Mouse (Mus musculus) kidney, postnatal 0 days (tissue): ENCODE results near the gene Zfyve28. TPM values are rescaled to one million over a fixed set of nuclear protein-coding genes. Genes with fewer than 3 reads are reported as not detected.
A peak's percentile ranks its signal among the peaks of the same experiment; 100 is the strongest.

Source experiments
- ATAC-seq: fragments of 200-750 bp; cut with Nextera tagmentation; replicated peaks from 2 replicates; pipeline ENCODE4 v1.8.0; 2017; ENCODE audit warnings: low read depth, moderate number of reproducible peaks, moderate TSS enrichment, moderate library complexity; ENCODE audit not compliant: low FRiP score
- DNase-seq: peaks from one replicate; pipeline ENCODE4 v3.0.0-alpha.2; 2016; ENCODE audit warnings: low spot score
- H3K27ac ChIP-seq: fragments of 300-500 bp; sonication (generic); 2 replicates; pipeline ENCODE4 v1.5.1; 2014; ENCODE audit warnings: mild to moderate bottlenecking
- H3K27me3 ChIP-seq: fragments of 300-500 bp; sonication (generic); 2 replicates; pipeline ENCODE4 v1.6.1; 2014; ENCODE audit warnings: low read length, mixed read lengths; ENCODE audit not compliant: insufficient read depth
- H3K36me3 ChIP-seq: fragments of 300-500 bp; sonication (generic); 2 replicates; pipeline ENCODE4 v1.6.1; 2014; ENCODE audit warnings: low read length, mixed read lengths; ENCODE audit not compliant: insufficient read depth
- H3K4me1 ChIP-seq: fragments of 300-500 bp; sonication (generic); replicated peaks from 2 replicates; pipeline ENCODE4 v1.6.1; 2014; ENCODE audit warnings: antibody characterized with exemption, low read length, mixed read lengths; ENCODE audit not compliant: insufficient read depth
- H3K4me2 ChIP-seq: fragments of 300-500 bp; sonication (generic); 2 replicates; pipeline ENCODE4 v1.6.1; 2014; ENCODE audit warnings: mild to moderate bottlenecking, low read length, moderate library complexity, mixed read lengths
- H3K4me3 ChIP-seq: fragments of 300-500 bp; sonication (generic); replicated peaks from 2 replicates; pipeline ENCODE4 v1.5.1; 2014; ENCODE audit warnings: low read depth, low read length
- H3K9ac ChIP-seq: fragments of 300-500 bp; sonication (generic); 2 replicates; pipeline ENCODE4 v1.6.1; 2014; ENCODE audit warnings: low read depth, low read length
- H3K9me3 ChIP-seq: fragments of 300-500 bp; sonication (generic); replicated peaks from 2 replicates; pipeline ENCODE4 v1.6.1; 2016; ENCODE audit warnings: low read length, inconsistent platforms, mixed read lengths
- CTCF ChIP-seq: IDR thresholded peaks from 2 replicates; pipeline ENCODE4 v1.5.1; 2016; ENCODE audit warnings: antibody characterized with exemption, low read depth, mild to moderate bottlenecking, moderate library complexity
- WGBS: fragments of 180-500 bp; shearing (Covaris S2); extraction: QIAGEN DNeasy Blood & Tissue Kit; methylation state at CpG from one replicate; pipeline ENCODE4 v1.1.7; 2014; 5-methylcytosine and 5-hydroxymethylcytosine counted together
- polyA plus RNA-seq: library from polyadenylated mRNA; unstranded; fragments of >200 nt; fragmentation: Nextera tagmentation; extraction: Ambion mirVana; gene quantifications from 2 replicates; pipeline ENCODE4 v1.2.1, GENCODE M21; 2015

Zfyve28 gene
- polyA plus RNA-seq, 1 experiment from 2014 or later: 0.14 TPM

DNA sequence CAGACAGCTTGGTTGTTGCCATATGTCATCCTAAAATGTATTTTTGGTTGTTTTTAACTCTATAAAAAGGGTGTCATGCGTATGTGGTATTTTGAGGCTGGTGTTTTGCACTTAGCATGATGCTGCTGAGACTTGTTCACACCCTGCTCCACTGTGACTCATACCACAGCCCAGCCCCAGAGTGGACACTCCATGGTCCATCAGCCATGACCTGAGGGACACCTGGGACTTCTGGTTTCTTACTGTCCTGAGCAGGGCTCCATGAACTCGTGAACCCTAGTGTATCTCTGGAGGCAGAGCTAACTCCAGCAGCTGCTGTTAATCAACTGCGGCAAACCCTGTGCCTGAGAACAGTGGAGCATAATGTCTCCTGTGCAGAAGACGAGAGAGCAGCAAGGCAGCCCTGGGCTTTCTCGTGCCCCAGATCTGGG is 15.0 kb downstream of the Zfyve28 start:
- WGBS: 48% methylated on average over 5 of the region's 5 CpGs

DNA sequence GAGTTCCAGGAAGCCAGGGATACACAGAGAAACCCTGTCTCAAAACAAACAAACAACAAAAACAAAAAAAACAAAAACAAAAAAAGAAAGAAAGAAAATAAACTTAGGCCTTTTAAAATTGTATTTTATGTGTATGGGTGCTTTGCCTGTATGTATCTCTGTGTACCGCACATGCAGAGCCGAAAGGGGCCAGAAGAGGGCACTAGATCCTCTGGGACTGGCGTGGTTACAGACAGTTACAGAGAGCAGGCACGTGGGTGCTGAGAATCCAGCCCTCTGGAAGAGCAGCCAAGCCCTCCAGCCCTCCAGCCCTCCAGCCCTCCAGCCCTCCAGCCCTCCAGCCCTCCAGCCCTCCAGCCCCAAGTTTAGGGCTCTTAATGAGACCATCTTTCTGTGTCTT is 16.5 kb downstream of the Zfyve28 start:
- TF ChIP-seq CTCF: peak; percentile 64
- no peaks in the 10 kb centered on the region for H3K4me1 ChIP-seq
- 23% methylated on average over 4 of the region's 4 CpGs for WGBS
- no peak overlapping the region for H3K27ac ChIP-seq
- H3K9ac ChIP-seq: no peak overlapping the region
- no peak for DNase-seq
- no peak overlapping the region for H3K4me2 ChIP-seq
- H3K36me3 ChIP-seq: no peaks in the 10 kb centered on the region
- no peak for ATAC-seq
- H3K4me3 ChIP-seq: no peak overlapping the region
- H3K9me3 ChIP-seq: no peaks in the 10 kb centered on the region
- H3K27me3 ChIP-seq: no peaks in the 10 kb centered on the region

More for the DNA sequence above, 15.0 kb downstream of the Zfyve28 start:
- H3K27ac ChIP-seq: no peak overlapping the region
- DNase-seq (no peak), ATAC-seq (0 out of 2 replicates have a peak, but pooled peaks have one; percentile 43)
- H3K36me3 ChIP-seq: no peaks in the 10 kb centered on the region
- H3K4me2 ChIP-seq: no peak overlapping the region
- H3K9ac ChIP-seq: no peak overlapping the region
- TF ChIP-seq CTCF: no peak
- H3K4me3 ChIP-seq: no peak overlapping the region
- H3K4me1 ChIP-seq: no peaks in the 10 kb centered on the region
- H3K9me3 ChIP-seq: no peaks in the 10 kb centered on the region
- no peaks in the 10 kb centered on the region for H3K27me3 ChIP-seq

DNA sequence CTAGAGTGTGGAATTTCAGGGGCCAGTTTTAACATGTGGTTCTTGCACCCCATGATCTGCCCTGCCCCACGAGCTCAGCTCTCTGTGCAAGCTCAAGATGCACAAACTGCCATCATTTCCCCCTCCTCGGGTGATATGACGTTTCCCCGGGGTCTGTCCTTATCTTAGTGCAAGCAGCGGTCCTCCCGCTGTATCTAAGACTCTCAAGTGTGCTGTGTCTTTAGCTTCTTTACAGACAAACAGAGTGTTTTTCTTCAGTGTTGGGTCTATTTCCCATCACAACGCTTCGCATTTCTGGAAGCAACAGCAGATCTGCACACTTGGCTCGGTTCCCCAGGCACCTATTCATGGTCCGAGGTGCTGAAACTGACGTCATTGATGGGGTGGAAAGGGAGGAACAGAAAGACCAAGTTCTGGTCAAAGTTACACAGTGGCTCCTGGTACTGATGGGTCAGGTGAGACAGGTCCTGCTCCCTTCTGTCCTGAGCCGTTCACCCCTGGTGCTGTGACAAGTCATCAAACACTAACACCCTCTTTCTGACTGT is 18.3 kb downstream of the Zfyve28 start:
- DNase-seq: no peak

DNA sequence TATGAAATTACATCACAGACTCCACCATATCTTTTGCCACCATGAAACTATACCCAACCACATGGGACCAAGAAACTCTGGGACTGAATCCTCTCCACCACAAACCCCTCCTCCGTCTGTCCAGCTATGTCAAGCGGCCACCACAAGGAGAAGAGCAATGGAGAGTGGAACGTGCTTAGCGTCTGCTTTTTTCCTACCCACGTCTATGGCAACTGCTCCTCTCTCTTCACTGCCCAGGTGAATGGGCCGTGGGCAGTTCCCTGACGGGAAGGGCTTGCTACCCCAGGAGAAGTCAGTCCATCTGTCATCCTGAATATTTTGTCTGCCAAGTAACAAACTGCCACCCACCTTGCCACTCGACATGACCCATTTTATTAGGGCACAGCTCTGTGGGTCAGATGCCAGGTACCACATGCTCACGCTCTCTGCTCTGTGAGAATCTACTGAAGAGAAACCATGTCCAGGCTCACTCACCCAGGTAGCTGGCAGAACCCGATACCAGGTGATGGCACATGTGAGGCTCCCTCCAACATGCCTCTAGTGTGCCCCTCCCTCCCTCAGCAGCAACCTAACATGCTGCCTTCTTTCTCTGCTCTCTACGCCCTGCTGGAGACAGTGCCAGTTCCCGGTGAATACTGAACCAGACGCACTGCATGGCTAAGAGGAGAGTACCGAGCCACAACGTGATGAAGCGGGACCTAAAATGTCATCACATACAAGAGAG is 18.9 kb downstream of the Zfyve28 start:
- H3K9me3 ChIP-seq: no peaks in the 10 kb centered on the region
- no peak overlapping the region for H3K27ac ChIP-seq
- no peaks in the 10 kb centered on the region for H3K4me1 ChIP-seq
- no peaks in the 10 kb centered on the region for H3K27me3 ChIP-seq
- 79% methylated on average over 16 of the region's 16 CpGs for WGBS
- no peak overlapping the region for H3K9ac ChIP-seq
- DNase-seq (no peak), ATAC-seq (no peak)
- no peak overlapping the region for H3K4me2 ChIP-seq
- H3K36me3 ChIP-seq: no peaks in the 10 kb centered on the region
- TF ChIP-seq CTCF: no peak
- no peak overlapping the region for H3K4me3 ChIP-seq

More for the DNA sequence above, 18.3 kb downstream of the Zfyve28 start:
- Histone ChIP-seq H3K27ac (no peak overlapping the region), H3K9ac (no peak overlapping the region), H3K4me3 (no peak overlapping the region), H3K27me3 (no peaks in the 10 kb centered on the region), H3K36me3 (no peaks in the 10 kb centered on the region), H3K4me2 (no peak overlapping the region), H3K4me1 (no peaks in the 10 kb centered on the region), H3K9me3 (no peaks in the 10 kb centered on the region)
- no peak for TF ChIP-seq CTCF
- ATAC-seq: no peak
- WGBS: 63% methylated on average over 12 of the region's 12 CpGs

DNA sequence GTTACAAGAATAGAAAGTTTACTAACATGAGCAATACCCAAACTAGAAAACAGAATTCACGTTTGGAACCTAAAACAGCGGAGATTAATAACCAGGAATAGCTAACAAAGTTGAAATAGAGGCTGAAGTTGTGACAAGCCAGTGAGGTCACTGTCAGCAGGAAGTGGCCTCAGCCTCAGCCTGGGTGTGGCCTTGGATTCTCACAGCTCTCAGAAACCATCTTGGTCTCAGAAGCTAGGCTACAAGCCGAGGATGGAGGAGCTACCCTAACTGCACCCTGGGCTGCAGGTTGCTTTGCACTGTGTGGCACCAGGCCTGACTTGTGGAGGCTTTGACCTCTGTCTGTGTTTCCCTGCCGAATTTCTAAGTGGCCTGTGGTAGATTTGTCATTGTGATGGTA is 22.2 kb downstream of the Zfyve28 start:
- no peak for TF ChIP-seq CTCF
- 55% methylated on average over 4 of the region's 4 CpGs for WGBS

DNA sequence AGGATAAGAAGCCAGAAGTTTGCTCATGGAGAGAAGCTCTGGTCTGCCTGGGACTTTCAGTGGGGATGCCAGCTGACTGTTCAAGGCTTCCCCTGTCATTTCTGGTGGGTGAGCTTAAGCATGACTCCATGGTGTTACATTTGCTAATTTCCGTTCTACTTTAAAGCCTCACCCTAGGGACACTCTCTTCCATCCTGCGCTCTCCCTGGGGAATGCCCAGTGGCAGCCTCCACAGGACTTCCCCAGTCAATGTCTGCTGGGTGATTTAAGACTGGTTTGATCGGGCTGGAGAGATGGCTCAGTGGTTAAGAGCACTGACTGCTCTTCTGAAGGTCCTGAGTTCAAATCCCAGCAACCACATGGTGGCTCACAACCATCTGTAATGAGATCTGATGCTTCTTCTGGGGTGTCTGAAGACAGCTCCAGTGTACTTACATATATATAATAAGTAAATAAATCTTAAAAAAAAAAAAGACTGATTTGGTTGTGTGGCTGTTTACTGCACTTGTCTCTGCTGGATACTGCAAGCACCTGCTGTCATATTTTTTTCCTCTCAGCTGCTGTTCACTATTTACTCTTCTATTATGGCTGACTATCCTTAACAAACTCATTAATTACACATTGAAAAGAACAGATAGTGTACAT is 29.0 kb downstream of the Zfyve28 start:
- H3K36me3 ChIP-seq: no peaks in the 10 kb centered on the region
- H3K27ac ChIP-seq: no peak overlapping the region
- no peak overlapping the region for H3K9ac ChIP-seq
- H3K4me3 ChIP-seq: no peak overlapping the region
- 77% methylated on average over 3 of the region's 3 CpGs for whole genome bisulfite sequencing
- H3K27me3 ChIP-seq: no peaks in the 10 kb centered on the region
- ATAC-seq (no peak), DNase-seq (no peak)
- no peak for TF ChIP-seq CTCF
- no peaks in the 10 kb centered on the region for H3K9me3 ChIP-seq
- H3K4me1 ChIP-seq: no peaks in the 10 kb centered on the region
- H3K4me2 ChIP-seq: no peak overlapping the region

More for the DNA sequence above, 22.2 kb downstream of the Zfyve28 start:
- Histone ChIP-seq H3K4me2 (no peak overlapping the region), H3K27ac (no peak overlapping the region), H3K9ac (no peak overlapping the region), H3K9me3 (no peaks in the 10 kb centered on the region), H3K4me3 (no peak overlapping the region), H3K27me3 (no peaks in the 10 kb centered on the region), H3K36me3 (no peaks in the 10 kb centered on the region), H3K4me1 (no peaks in the 10 kb centered on the region)
- DNase-seq (no peak), ATAC-seq (no peak)
